Mouse (Mus musculus) G1E-ER4 (cell line): Measurements from ENCODE around the gene Lpxn. TPM values are rescaled to one million over a fixed set of nuclear protein-coding genes. Genes with fewer than 3 reads are reported as not detected.
A peak's percentile ranks its signal among the peaks of the same experiment; 100 is the strongest.

ENCODE experiments used
- GATA1 ChIP-seq: IDR thresholded peaks from one replicate; pipeline ENCODE4 v1.8.0; 2012; ENCODE audit warnings: low read length, inconsistent platforms
- polyA plus RNA-seq: library from polyadenylated mRNA; stranded (reverse); fragments of >175 nt; gene quantifications from 2 replicates; pipeline ENCODE4 v1.2.3, GENCODE M21; 2012

The Lpxn gene
- polyA plus RNA-seq, 1 experiment: 0.04 TPM

GRCm38 (mm10) chr19:12797071-12797470 is 1.1 kb downstream of the Lpxn start:
- TF ChIP-seq GATA1: no peak

GRCm38 (mm10) chr19:12798404-12798803 is 2.4 kb downstream of the Lpxn start:
- TF ChIP-seq GATA1: no peak

GRCm38 (mm10) chr19:12799081-12799480 is 3.1 kb downstream of the Lpxn start:
- no peak for TF ChIP-seq GATA1

- TF ChIP-seq GATA1: no peak
Measured at GRCm38 (mm10) chr19:12800621-12801020, 4.6 kb downstream of the Lpxn start.

GRCm38 (mm10) chr19:12801046-12801445 is 5.1 kb downstream of the Lpxn start:
- TF ChIP-seq GATA1: no peak

- no peak for TF ChIP-seq GATA1
Measured at GRCm38 (mm10) chr19:12802830-12803229, 6.8 kb downstream of the Lpxn start.

- no peak for TF ChIP-seq GATA1
Measured at GRCm38 (mm10) chr19:12804237-12804636, 8.2 kb downstream of the Lpxn start.

GRCm38 (mm10) chr19:12805730-12806129 is 9.7 kb downstream of the Lpxn start:
- no peak for TF ChIP-seq GATA1

GRCm38 (mm10) chr19:12806214-12806613 is 10.2 kb downstream of the Lpxn start:
- TF ChIP-seq GATA1: no peak

GRCm38 (mm10) chr19:12812644-12813364 is 16.8 kb downstream of the Lpxn start:
- TF ChIP-seq GATA1: no peak

- TF ChIP-seq GATA1: no peak
Measured at GRCm38 (mm10) chr19:12813883-12814282, 17.9 kb downstream of the Lpxn start.

GRCm38 (mm10) chr19:12818507-12818906 is 22.5 kb downstream of the Lpxn start:
- TF ChIP-seq GATA1: no peak

GRCm38 (mm10) chr19:12820383-12820782 is 24.4 kb downstream of the Lpxn start:
- no peak for TF ChIP-seq GATA1

- TF ChIP-seq GATA1: no peak
Measured at GRCm38 (mm10) chr19:12824549-12824948, 28.6 kb downstream of the Lpxn start.

GRCm38 (mm10) chr19:12830823-12831430 is 34.9 kb downstream of the Lpxn start:
- no peak for TF ChIP-seq GATA1

GRCm38 (mm10) chr19:12831559-12831958 is 35.6 kb downstream of the Lpxn start:
- TF ChIP-seq GATA1: no peak

GRCm38 (mm10) chr19:12833625-12834024 is 37.6 kb downstream of the Lpxn start:
- peak; percentile 95 for TF ChIP-seq GATA1
